ENCODE assay signal across 8 mouse cellular contexts in the genomic region with DNA sequence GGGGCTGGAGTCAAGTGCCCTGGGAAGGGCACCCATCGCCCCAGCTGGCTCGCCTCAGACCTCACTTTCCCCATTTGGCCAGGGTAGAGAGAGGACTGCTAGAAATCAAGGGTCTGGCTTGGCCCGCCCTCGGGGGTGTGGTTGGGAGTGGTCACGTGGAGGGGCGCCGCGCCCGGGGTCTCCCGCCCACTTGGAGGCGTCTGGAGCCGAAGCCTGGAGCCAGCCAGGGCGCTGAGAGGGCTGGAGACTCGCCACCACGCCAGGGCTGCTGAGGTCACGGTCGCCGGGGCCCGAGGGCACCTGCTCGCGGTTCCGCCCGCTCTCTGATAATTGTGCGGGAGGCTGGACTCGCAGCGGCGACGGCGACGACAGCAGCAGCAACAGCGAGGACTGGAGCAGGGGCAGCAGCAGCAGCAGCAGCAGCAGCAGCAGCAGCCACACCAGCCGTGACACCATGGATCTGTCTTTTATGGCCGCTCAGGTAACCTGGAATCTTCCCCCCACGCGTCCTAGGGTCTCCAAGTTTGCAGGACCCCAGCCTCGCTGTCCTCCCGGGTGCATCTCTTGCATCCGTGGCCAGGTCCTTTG. TPM values are rescaled to one million over a fixed set of nuclear protein-coding genes. Genes with fewer than 3 reads are reported as not detected.
DNase-seq lines count a peak whose midpoint lies in the region; ATAC-seq lines count a peak whose summit lies in the region.

Gene D430019H16Rik (plus strand): TSS at position 187 of the 588 bp plus-strand sequence.

- peak; percentile 72 to 80 for DNase-seq in adrenal gland, adult (ENCODE audit: inconsistent age in 2 of 2, low spot score in 1 of 2)
- peak; percentile 87 for DNase-seq in embryo, embryonic 10 days (ENCODE audit: low spot score)
- peak; percentile 61 for DNase-seq in gastrocnemius, postnatal 25 days
- peak; percentile 57 to 80 for DNase-seq in left cerebral cortex, adult 18-20 months (ENCODE audit: low spot score in 2 of 2)
- DNase-seq in lung, postnatal 14 days: peak; percentile 84
- peak; percentile 78 for DNase-seq in right cerebral cortex, postnatal 14 days
- no peak for DNase-seq in c-Kit-positive CD71-positive TER-119-positive erythroid progenitor cells, embryonic 14.5 days (ENCODE audit: low spot score)

- H3K9ac ChIP-seq in hindbrain, embryonic 16.5 days (ENCODE audit: low read depth, low read length): peak within 1 kb of the TSS; percentile 87

- no peaks in the 10 kb centered on the region for H3K36me3 ChIP-seq in hindbrain, embryonic 16.5 days (ENCODE audit: control insufficient read depth, insufficient read depth, low read length)

- WGBS in hindbrain, embryonic 16.5 days: 0% methylated on average over 33 of the region's 38 CpGs

- peaks cover 35% of the 10 kb centered on the region for H3K4me1 ChIP-seq in hindbrain, embryonic 16.5 days (ENCODE audit: control insufficient read depth, insufficient read depth, low read depth, low read length)

- no peaks in the 10 kb centered on the region for H3K27me3 ChIP-seq in hindbrain, embryonic 16.5 days (replicated peaks; ENCODE audit: control insufficient read depth, insufficient read depth, low read length)

- ATAC-seq in hindbrain, embryonic 16.5 days: peak; percentile 90

- H3K4me3 ChIP-seq in hindbrain, embryonic 16.5 days (ENCODE audit: low read length): peak within 1 kb of the TSS; percentile 84

- H3K4me2 ChIP-seq in hindbrain, embryonic 16.5 days (ENCODE audit: low read length): peak within 1 kb of the TSS; percentile 67

- H3K27ac ChIP-seq in hindbrain, embryonic 16.5 days (ENCODE audit: low read depth, low read length): peak within 1 kb of the TSS; percentile 84

- no peaks in the 10 kb centered on the region for H3K9me3 ChIP-seq in hindbrain, embryonic 16.5 days (ENCODE audit: control insufficient read depth, low read length)

RNA-seq across cellular contexts. Expression of gene D430019H16Rik, which starts in this region (rescaled TPM):
- under 1 TPM; 0.43 to 0.46 TPM for total RNA-seq in gastrocnemius, postnatal 25 days (2021)
- 10.8 and 12.3 TPM in 2 replicates for polyA plus RNA-seq in hindbrain, embryonic 16.5 days (2015; fragmentation: Nextera tagmentation; extraction: Ambion mirVana)
- total RNA-seq in left cerebral cortex, adult 18-20 months (2021): 10 to 100 TPM; 75.0 to 80.6 TPM

Comparison
In these comparisons a context has a peak if more than half of its experiments do, and no peak if none do; other contexts are left out.
1. RNA of gene D430019H16Rik (total RNA-seq): 75.0 to 80.6 TPM in left cerebral cortex, adult 18-20 months; 0.43 to 0.46 TPM in gastrocnemius, postnatal 25 days; every median in the first group is over 10 times any median in the second.
2. Peak in DNase-seq in gastrocnemius, postnatal 25 days; RNA of the gene not detected or under 1 TPM.